Mouse (Mus musculus) frontal cortex, postnatal 25 days (tissue): ENCODE data around the gene Prkg1.
A peak's percentile ranks its signal among the peaks of the same experiment; 100 is the strongest.

Source experiments
- DNase-seq, 2 experiments: peaks; one replicate each; pipeline ENCODE4 v3.0.0; 2022; ENCODE audit warnings: low spot score in 2 of 2

Prkg1 gene

DNA sequence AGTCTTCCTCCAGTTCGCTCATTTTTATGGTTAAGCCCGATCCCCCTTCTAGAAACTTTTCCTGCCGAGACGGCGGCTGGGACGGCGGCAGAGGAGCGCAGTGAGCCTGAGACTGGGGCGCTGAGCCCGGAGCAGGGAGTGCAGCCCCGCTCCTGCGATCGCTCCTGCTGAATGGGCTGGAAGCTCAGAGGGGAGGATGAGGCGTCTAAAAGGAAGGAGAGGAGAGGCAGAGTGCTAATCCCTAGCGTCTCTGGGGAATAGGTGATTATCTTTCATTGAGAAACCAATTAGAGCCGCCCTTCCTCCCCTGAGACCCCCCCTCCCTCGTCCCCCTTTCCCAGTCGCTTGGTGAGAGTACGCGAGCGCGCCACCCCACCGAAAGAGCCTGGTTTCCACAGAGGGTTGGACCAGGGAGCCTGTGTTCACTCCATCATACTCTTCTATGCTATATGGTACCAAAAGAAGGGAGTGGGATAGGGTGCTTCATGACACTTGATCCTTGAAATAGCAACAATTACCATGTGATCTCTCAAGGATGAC lies at the start of gene Prkg1:
Prkg1 (minus strand) TSS at position 233 of the 540 bp plus-strand sequence.
- DNase-seq = no peak

DNA sequence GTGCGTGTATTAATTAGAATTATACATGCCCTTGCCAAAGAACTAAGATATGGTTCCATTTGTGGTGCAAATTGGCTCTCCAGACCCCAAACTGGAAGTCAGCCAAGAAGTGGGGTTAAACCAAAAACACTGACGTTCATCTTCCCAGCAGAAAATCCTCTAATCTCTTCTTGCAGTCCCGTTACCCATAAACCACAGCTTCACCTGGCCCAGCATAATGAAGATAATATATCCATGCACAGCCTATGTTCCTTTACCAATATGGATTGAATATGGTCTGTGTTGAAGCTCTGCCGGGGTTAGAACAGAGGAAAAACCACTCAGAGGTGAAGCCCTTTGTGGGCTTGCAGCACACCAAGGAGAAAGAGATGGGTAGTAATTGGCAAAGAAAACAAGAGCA lies 48.3 kb upstream of the Prkg1 start:
- DNase-seq = no peak

DNA sequence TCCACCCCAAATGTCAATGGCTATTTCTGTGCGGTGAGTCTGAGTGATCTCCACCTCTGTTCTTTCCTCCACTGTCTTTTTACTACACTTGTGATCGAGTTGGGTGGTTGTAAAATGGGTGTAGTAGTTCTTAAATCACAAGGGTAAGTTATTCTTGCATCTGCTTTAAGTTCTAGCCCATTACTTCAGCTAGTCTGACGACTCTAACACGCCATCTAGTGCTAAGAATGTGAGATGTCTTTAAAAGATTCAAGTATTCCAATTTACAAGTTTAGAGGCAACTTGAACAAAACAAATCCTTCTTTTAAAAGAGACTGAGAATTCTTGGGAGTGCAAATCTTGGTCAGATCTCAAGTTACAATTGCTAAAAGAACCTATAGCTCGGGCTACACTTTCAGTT lies 46.5 kb upstream of the Prkg1 start:
- DNase-seq = no peak

- DNase-seq = no peak
Observed at GRCm38 (mm10) chr19:31805391-31805790, 40.6 kb upstream of the Prkg1 start.

- DNase-seq = no peak
Observed at GRCm38 (mm10) chr19:31795485-31796046, 30.7 kb upstream of the Prkg1 start.

GRCm38 (mm10) chr19:31791724-31792123 lies 26.9 kb upstream of the Prkg1 start:
- DNase-seq = no peak

DNA sequence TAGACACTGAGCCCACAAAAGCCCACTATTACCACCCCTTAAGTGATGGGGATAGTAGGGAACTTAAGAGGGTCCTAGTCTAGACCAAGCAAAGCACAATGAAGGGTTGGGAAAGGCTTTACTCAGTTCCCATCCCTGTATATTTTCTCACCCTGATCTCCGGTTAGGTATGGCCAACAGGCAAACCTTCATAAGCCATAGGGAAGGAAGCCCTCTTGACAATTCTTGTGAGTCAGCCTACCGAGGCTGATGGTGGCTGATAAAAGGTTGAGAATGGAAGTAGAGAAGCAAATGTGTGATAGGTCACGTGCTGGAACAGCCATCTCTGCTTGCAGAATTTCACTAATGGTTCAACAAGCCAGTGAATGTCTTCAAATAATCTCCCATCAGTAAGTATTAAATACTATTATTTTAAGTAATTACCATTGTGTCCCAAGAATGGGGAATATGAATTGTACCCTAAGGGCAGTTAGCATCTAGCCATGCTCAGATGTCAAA lies 16.7 kb upstream of the Prkg1 start:
- DNase-seq = no peak

DNA sequence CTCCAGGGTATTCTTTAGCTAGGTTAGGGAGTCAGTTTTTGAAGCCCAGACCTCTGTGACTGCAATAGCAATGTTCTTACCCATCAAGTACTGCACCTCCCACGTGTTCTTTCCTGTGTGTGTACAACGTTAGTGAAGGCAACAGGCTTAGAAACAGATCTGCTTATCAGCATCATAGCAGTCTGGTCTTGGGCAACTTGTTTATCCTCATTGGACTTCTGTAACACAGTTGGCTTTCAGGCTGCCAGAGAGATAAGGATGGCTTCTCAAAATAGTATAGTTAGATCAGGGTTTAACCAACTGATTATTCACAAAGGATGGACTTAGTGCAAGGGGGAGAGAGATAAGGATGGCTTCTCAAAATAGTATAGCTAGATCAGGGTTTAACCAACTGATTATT lies 16.2 kb upstream of the Prkg1 start:
- no peak for DNase-seq

DNA sequence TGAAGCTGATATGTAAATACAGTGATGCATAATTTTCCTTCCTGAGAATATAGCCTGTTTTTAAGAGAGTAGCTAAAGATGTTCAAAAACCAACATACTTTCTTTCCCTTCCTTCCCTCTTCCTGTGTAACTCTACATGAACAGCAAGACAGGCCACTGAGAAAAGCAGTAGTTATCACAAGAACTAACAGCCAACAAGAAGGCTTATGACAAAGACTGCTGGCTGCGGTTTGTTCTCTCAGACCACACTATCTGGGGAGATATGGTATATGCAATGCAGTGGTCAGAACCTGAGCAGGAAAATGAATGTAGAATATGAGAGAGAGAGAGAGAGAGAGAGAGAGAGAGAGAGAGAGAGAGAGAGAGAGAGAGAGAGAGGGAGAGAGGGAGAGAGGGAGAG lies 15.4 kb upstream of the Prkg1 start:
- no peak for DNase-seq

DNA sequence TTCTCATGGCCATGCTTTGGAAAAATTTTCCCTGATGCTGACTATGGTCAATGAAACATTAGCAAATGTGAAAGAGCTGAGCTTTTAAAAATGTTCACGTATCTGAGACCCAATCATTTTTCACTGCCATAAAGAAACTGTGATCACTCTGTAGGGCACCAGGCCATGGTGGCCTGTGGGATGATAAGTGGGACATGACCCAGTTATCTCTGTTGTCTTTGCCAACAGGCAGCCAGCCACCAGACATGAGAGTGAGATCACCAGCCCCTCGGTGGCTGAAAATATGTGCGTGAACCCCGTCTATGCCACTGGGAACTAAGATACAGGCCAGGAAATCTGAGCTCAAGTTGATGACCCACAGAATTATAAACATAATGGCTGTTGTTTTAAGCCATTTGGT lies 14.2 kb upstream of the Prkg1 start:
- DNase-seq = no peak

- DNase-seq = no peak
Observed at GRCm38 (mm10) chr19:31767004-31767403, 2.2 kb upstream of the Prkg1 start.

DNA sequence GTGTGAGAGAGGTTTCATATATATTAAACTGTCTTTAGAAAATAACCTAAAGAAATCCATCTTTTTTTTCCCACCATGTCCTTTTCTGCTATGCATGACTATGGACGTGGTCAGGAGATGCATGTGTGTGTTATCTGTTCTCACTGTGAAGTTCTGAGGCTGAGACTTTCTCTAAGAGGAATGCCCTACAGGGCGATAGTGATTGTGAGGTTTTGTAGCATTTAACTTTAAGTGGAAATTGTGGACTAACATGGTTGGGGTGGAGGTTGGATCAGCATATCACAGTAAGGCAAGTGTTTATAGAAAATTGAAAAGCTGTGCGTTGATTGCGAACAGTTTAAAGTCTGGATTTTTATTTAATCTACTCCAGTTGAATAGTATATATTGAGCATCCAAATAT lies 618 bp upstream of the Prkg1 start:
- DNase-seq = no peak

DNA sequence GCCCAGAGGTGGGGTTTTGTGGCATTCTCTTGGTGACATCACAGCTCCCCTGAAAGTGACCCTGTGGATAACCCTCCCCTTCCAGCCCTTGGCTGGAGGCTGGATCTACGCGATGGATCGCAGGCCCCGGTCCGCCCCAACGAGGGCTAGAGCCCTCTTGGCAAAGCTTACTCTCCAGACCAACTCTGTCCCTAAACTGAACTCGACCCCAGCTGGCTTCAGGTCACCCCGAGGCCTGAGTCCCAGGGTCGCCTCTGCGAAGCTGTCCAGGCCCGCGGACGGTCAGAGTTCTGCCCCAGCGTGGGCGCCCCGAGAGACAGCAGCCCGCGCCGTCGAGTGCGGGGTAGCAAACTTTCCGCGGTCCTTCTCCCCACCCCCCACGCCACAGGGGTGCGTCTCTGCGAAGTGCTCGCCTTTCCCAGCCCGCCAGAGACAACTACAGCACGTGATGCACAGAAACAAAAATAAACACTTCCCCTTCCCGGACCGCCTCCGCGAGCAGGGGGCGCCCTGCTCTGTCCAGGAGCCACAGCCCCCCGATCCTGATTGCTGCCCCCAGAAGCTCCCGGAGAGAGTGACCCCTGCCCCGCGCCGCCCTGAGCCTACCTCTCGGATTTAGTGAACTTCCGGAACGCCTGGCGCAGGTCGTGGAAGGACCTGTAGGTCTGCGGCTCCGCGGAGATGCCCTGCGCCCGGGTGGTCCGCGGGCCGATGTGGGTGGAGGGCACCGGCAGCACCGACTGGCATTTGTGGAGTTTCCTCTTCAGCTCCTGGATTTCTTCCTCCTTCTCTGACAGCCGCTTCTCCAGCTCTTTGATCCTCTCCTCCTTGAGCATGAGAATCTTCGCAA lies 657 bp downstream of the Prkg1 start:
- no peak for DNase-seq

GRCm38 (mm10) chr19:31763246-31763821 lies 1.5 kb downstream of the Prkg1 start:
- no peak for DNase-seq

GRCm38 (mm10) chr19:31762411-31763245 lies 2.2 kb downstream of the Prkg1 start:
- DNase-seq = no peak

- DNase-seq = no peak
Observed at GRCm38 (mm10) chr19:31759855-31760254, 5.0 kb downstream of the Prkg1 start.

DNA sequence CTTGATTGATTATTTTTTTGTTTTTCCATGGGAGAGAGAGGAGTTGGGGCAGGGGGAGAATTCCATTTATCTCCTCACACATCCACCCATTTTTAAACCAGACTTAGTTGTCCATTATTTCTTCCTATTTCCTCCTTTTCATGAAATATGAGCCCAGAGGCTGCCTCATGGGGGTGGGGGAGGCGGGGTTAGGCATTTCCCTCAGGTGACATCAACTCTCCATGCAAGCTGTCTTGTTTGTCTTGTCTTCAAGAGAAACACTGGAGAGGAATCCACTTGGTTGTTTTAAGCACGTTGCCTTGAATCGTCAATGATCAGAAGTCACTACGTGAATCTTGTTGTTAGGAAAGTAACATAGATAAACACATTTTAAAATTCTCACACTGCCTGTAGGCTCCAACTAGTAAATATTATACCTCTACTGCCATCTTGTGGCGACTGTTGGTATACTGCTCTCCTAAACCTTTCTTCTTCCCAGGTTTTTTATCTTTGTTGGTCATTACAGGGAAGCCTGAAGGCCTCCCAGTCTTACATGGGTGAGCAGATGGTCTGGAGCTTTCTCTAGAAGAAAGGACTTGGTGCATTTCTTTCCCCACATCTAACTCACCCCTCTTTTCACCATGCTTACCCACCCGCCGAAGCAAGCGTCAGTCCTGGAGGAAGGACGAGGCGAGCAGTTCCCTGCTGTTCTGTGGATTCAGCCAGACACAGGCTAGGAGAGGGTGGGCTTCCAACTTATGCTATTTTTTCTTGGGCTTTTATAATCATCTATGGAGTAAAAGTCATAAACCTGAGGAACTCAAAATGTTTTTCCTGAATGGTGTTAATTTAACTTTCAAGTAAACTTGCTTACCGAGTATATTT lies 8.7 kb downstream of the Prkg1 start:
- DNase-seq = peak; percentile 25 to 53

DNA sequence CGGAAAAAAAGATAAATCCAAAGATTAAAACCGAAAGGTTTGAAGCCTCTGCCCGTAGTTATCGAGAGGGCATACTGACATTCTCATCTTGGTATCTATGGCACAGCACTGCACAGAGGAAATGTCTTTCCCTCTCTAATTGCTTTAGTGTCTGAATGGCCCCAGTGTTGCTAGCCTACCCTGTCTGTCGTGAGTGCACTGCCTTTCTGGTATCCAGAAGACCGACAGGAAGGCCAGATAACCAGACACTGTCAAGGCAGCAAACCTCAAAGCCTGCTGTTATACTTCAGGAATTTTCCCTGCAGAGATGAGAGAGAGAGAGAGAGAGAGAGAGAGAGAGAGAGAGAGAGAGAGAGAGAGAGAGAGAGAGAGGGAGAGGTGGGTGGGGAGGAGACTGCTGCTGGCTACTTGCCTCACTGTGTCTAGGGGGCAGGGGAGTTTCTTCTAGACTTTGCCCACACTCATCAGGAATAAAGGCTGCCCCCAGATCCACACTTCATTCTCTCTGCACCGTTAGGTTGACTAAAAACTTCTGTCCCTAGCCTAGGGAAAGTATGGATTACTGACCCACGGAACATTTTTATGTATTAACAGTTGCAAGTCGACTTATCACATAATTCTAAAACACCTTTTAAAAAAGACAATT lies 10.1 kb downstream of the Prkg1 start:
- no peak for DNase-seq

DNA sequence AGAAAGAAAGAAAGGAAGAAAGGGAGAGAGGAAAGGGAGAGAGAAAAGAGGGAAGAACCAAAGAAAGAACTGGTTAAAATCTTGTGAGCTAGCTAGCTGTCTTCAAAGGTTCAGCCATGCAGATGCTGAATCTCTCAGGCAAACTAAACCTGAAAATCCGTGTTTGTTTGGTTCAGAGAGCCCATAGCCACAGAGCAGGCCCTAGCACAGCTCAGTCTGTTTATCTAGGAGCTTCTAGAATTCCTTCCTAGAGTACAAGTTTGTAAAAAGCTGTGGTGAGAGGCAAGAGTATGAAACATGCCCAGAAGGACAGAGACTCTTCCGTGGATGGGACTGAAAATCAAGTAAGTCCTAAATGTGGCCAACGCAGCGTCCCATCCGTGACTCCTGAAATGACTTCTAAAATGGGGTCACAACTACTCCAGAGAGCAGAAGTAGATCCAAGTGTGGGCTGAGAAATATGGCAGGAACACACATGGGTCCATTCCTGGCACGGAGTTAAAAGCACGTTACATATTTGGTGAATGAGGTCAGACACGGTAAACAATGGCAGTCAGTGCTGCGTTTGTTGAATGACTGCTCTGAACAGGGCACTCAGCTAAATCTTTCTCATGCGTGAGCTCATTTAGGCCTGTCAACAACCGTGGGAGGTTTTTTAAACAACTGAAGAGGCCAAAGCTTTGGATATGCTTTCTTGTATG lies 13.7 kb downstream of the Prkg1 start:
- DNase-seq = no peak

DNA sequence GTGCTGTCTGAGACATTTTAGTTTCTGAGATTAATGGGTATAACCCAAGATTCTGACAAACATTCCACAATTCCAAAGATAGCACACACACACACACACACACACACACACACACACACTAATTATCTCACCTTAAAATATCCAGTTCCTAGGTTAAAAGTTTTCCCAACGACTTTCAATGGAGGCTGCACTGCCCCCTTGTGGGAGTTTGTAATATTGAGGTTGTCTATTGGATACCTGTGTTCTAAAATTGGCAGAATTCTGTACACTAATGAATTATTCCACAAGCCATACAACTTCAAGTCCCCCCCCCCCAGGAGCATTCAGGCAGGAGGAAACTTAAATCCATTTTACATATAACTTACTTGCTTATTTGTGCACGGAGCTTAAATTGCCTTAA lies 18.2 kb downstream of the Prkg1 start:
- peak in 1 of 2 experiments; percentile 19 for DNase-seq
